Mouse (Mus musculus) splenic B cell, adult 2 months (primary cell): ENCODE data around the gene Dpep2nb.

Experiments used
- DNase-seq: peaks from one replicate; pipeline ENCODE4 v3.0.0-alpha.2; 2011; ENCODE audit warnings: low read depth, low spot score
- H3K27me3 ChIP-seq: 2 replicates; pipeline ENCODE4 v1.6.1; 2012; ENCODE audit warnings: mild to moderate bottlenecking, low read length, moderate library complexity, mixed read lengths; ENCODE audit not compliant: control insufficient read depth, poor library complexity, insufficient read depth, severe bottlenecking
- H3K36me3 ChIP-seq: 2 replicates; pipeline ENCODE4 v1.6.1; 2012; ENCODE audit warnings: mild to moderate bottlenecking, low read length, moderate library complexity, mixed read lengths; ENCODE audit not compliant: control insufficient read depth, poor library complexity, insufficient read depth, severe bottlenecking

Gene Dpep2nb

DNA sequence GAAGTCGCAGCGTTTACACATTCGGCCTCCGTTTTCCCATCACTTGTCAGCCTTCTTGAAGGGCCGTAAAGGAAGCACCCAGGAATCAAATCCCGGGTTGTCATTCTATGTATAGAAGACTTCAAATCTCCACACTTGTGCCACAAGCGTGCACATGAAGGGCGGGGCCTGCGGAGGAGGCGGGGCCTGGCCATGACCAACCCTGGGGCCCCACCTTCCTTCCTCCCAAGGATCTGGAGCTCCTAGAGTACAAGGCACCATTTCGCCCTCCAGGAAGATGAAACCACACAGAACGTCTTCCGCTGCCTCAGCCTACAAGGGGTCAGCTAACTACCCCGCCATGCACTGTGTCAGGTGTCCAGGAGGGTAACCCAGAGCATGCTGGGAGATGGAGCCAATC lies 44.7 kb downstream of the Dpep2nb start:
- no peak for DNase-seq
- no peaks in the 10 kb centered on the region for H3K36me3 ChIP-seq
- H3K27me3 ChIP-seq = no peaks in the 10 kb centered on the region

DNA sequence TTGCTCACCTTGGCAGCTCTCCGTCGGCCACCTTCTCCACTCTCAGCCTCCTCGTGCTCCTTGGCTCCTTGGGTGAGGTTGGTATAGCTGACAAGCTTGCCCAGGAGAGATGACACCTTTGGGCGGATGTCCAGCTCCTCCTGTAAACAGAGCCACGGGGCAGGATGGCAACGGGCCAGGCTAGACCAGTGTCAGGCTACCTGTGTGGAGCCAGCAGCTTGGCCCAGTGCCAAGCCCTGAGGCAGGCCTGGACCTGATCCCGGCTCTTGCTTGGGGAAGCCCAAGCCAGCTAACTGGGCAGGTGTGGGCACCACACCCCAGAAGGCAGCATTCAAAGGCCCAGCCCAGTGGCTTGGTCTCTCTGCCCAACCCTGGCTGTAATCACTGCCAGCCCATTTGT lies 46.4 kb downstream of the Dpep2nb start:
- DNase-seq = no peak
- no peaks in the 10 kb centered on the region for H3K27me3 ChIP-seq

DNA sequence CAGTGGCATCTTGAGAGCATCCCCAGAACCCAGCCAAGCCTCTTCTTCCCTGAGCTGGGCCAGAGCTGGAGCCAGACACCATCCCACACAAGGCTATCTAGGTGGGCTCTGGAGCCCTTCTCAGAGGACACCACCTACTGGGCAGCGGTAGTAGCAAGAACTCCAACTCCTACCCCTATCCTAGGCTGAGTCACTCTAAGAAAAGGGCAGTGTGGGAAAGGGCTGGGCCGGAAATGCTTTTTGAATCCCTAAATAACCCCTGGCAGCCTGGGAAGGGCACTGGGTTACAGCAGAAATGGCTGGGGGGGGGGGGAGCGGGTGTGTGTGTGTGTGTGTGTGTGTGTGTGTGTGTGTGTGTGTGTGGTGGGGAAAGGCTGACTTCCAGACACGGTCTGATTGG lies 48.0 kb downstream of the Dpep2nb start:
- H3K36me3 ChIP-seq = no peaks in the 10 kb centered on the region
- H3K27me3 ChIP-seq = no peaks in the 10 kb centered on the region
- no peak for DNase-seq

More for the DNA sequence above, 46.4 kb downstream of the Dpep2nb start:
- no peaks in the 10 kb centered on the region for H3K36me3 ChIP-seq

DNA sequence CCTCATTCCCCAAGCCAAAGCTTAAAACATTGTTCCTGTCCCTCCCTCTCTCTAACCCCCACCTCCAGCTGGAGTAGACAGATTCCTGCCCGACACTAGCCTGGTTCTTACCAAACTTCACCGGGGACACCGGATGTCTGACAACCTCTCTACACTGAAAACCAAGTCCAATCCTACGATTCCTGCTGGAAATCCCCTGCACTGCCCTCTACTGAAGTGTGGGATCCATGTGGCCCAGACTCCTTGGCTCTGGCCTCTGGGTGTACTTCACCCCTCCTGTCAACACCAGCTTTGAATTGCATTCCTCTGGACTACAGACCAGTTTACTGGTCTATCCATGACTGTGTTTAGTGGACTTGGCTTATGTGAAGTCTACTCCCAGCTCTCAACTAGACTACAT lies 49.2 kb downstream of the Dpep2nb start:
- Histone ChIP-seq H3K27me3 (no peaks in the 10 kb centered on the region), H3K36me3 (no peaks in the 10 kb centered on the region)
- DNase-seq = no peak

DNA sequence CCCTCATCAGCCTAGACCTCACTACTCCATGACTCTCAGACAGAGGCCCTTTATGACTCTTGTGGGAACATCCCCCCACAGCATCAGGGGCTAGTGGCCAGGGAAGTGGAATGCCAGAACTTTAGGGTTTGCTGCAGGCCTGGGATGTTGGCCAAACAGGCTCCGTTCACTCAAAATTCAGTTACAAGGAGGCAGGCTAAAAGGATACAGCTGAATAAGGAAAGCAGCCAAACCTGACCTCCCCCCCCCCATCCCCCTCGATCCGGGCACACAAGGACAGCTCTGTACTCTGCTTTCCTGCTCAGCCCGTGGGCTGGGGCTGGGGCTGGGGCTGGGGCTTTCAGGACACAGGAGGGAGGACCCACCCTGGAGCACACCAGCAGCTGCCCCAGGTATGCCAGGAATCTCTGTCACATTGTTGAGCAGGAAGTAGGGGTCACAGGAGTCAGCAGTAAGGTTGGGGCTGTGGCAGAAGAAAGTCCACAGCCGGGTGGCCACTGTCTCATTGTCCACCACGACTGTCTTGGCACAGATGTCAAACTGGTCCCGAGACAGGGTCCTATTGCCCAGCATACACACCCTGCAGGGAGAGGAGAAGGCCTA lies 54.6 kb downstream of the Dpep2nb start:
- H3K27me3 ChIP-seq = no peaks in the 10 kb centered on the region
- H3K36me3 ChIP-seq = no peaks in the 10 kb centered on the region
- no peak for DNase-seq

DNA sequence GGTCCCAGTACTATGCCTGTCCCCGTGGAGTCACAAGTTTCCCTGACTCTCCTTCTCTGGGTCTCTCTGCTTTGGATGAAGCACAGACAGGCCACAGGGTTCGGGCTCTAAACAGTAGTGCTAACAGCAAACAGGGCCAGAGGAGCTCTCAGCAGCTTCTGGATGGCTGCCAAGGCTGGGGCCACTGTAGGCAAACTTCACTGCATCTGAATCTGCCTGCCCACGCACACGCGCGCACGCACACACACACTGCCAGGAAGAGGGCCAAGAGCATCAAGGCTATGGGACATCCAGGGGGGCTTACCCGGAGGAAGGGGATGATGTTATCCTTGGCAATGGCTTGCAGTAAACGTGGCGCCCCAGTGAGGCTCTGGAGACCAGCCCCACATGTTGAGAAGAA lies 56.4 kb downstream of the Dpep2nb start:
- no peak for DNase-seq
- H3K27me3 ChIP-seq = no peaks in the 10 kb centered on the region
- H3K36me3 ChIP-seq = 0 out of 2 replicates have a peak, but pooled peaks cover 3% of the 10 kb centered on the region
